Mouse (Mus musculus): ENCODE data around the gene St3gal4.

GRCm38 (mm10) chr9:35108066-35108465 is 11.0 kb downstream of the St3gal4 start:
- TF ChIP-seq CTCF (conservative IDR thresholded peaks at IDR 0.05 in 1 of 2, IDR thresholded peaks at IDR 0.05 in 1 of 2; ENCODE audit: low read depth in 2 of 2, low read length in 2 of 2) (no peak), POLR2A (IDR thresholded peaks at IDR 0.05; ENCODE audit: low read depth, low read length) (no peak), RAD21 (IDR thresholded peaks at IDR 0.05; ENCODE audit: low read depth, low read length) (no peak), GABPA (IDR thresholded peaks at IDR 0.05; ENCODE audit: insufficient replicate concordance, low read depth, low read length) (no peak), CHD2 (IDR thresholded peaks at IDR 0.05; ENCODE audit: low read length) (no peak), TBP (conservative IDR thresholded peaks at IDR 0.05; ENCODE audit: low read depth, low read length) (no peak), CHD1 (IDR thresholded peaks at IDR 0.05; ENCODE audit: low read depth, low read length) (no peak), EP300 (IDR thresholded peaks at IDR 0.05; ENCODE audit: low read length) (no peak)
